Mouse (Mus musculus) cortical plate, adult 2 months (tissue): ENCODE measurements around the gene Snx11.

ENCODE experiments used
- CTCF ChIP-seq: fragments of 200-500 bp; IDR thresholded peaks from 2 replicates; pipeline ENCODE4 v1.5.1; 2011; ENCODE audit warnings: mild to moderate bottlenecking, control low read depth, low read length; ENCODE audit not compliant: insufficient read depth; ENCODE audit errors: extremely low read depth
- POLR2A ChIP-seq: fragments of 200-500 bp; IDR thresholded peaks from 2 replicates; pipeline ENCODE4 v1.6.1; 2011; ENCODE audit warnings: mild to moderate bottlenecking, low read length, control low read depth; ENCODE audit not compliant: insufficient read depth; ENCODE audit errors: extremely low read depth

DNA sequence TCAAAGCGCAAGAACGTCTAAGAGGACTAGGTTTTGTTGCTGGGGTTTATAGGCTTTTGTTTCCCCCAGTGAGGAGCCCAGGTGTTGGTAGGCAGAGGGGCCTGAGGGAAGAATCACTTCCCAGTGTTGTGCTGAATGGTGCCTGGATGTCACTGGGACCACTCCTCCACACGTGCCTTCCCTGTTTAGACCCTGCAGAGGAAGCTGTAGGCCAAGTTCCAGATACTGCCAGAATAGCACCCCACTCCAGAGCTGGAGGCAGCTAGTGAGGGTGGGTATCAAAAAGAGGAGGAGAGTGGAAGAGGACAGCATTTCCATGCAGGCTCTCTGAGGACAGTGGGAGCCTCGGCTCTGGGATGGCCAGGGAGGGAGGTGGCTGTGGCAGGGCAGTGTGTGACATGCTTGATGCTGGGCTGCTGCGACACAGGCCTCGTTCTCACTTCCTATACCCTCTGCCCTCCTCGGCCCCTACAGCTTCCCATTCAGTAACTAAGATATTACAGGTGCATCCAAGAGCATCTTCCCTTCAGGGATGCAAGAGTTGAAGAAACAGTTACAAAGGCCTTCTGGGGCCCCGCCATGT is 40.9 kb upstream of the Snx11 start:
- TF ChIP-seq CTCF (no peak), POLR2A (no peak)
